Mouse (Mus musculus): Measurements from ENCODE around the gene Reg4.

DNA sequence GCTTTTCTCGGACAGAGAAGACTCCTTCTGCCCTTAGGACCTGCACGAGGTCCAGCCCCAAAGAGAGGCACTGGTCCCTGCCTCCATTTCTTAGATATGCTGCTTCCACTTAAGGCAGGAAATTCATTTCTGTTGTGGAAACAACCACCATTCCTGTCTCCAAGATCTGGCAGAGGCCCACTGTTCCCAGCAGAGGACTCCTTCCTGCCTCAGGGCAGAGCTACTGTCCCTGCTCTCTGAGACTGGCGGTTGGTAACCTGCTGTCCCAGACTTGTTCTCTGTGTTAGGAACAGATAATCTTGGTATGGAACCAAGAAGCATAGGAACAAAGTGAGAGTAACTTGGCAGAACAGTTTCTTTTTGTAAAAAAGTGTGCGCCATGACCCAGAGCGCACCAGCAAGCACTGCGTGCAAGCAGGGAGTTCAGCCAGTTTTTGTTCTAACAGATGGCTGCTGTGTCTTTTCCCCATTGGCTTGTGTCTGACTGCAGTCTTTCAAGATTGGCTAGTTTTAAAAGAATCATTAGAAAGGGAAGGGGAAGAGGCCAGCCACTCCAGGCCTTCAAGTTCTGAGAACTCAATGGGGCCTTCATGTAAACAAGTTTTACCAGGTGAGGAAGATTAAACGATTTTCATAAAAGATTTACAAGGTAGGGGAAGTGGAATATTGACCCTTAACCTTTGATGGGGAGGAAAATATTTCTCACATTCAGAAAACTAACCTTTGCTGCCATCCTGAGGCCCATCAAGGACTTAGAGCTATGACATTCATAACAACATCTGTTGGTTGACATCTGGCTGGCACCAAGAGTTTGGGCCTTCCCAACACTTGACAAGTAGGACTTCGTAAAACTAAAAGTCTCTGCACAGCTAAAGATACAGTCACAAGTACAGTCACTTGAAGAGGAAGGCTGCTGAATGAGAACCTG lies 33.0 kb downstream of the Reg4 start:
- TF ChIP-seq CTCF (conservative IDR thresholded peaks at IDR 0.05; ENCODE audit: low read length) (no peak), NANOG (IDR thresholded peaks at IDR 0.05; ENCODE audit: borderline replicate concordance, low read length) (no peak), POU5F1 (IDR thresholded peaks at IDR 0.05; ENCODE audit: borderline replicate concordance, low read length) (no peak)
